8 mouse cellular contexts compared by ENCODE assay signal in the genomic region with DNA sequence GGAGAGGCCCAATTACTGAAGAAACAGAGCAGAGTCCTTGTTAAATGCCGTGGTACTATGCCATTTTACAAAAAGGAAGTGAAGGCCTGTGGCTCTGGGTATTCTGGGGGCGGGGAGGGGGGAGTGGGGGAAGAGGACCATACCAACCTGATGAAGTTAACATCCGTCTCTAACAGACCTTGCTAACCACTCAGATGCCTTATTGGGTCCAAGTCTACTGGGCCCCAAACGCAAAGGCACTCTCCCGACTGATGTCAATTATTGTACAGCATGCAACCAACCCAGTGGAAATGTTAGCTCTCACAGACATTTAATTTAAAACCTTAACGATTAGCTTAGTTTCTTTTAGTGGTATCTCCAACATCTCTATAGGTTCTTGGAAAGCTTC. TPM values are rescaled to one million over a fixed set of nuclear protein-coding genes. Genes with fewer than 3 reads are reported as not detected.
DNase-seq lines count a peak whose midpoint lies in the region; ATAC-seq lines count a peak whose summit lies in the region.

No protein-coding gene starts in this region.

- no peaks in the 10 kb centered on the region for H3K36me3 ChIP-seq in liver, embryonic 13.5 days

- H3K4me1 ChIP-seq in liver, embryonic 13.5 days (replicated peaks): peaks cover 37% of the 10 kb centered on the region

- peak overlapping the region; percentile 89 for H3K9ac ChIP-seq in liver, embryonic 13.5 days

- H3K27ac ChIP-seq in liver, embryonic 13.5 days: no peak overlapping the region

- ATAC-seq in frontal cortex, adult (ENCODE audit: low TSS enrichment): peak; percentile 24; the same call in 1 of the 2 replicates
- ATAC-seq in liver, embryonic 13.5 days (ENCODE audit: low read depth): no peak

- peak overlapping the region; percentile 78 for H3K4me3 ChIP-seq in liver, embryonic 13.5 days (replicated peaks)

- 32% methylated on average over 6 of the region's 6 CpGs for WGBS in liver, embryonic 13.5 days (ENCODE audit: insufficient replicate concordance)

- no peak for DNase-seq in frontal cortex, postnatal 36 days (ENCODE audit: low spot score in 2 of 2)
- DNase-seq in spleen, postnatal 36 days (ENCODE audit: low spot score in 2 of 2): peak; percentile 18 to 41
- DNase-seq in spleen, postnatal 4 days (ENCODE audit: low spot score in 2 of 2): no peak
- DNase-seq in liver, embryonic 13.5 days: no peak
- no peak for DNase-seq in yolk sac, embryonic 10.5 days (ENCODE audit: low spot score)
- no peak for DNase-seq in adrenal gland, adult 2 months
- no peak for DNase-seq in kidney, postnatal 36 days

- H3K9me3 ChIP-seq in liver, embryonic 13.5 days (replicated peaks): no peaks in the 10 kb centered on the region

- 0 out of 2 replicates have a peak, but pooled peaks cover 16% of the 10 kb centered on the region for H3K27me3 ChIP-seq in liver, embryonic 13.5 days

- peak overlapping the region; percentile 98 for H3K4me2 ChIP-seq in liver, embryonic 13.5 days

RNA-seq across cellular contexts. Expression of gene Rnf130, which starts 0.7 kb away (rescaled TPM):
- polyA plus RNA-seq in liver, embryonic 13.5 days (2015; fragmentation: Nextera tagmentation; extraction: Ambion mirVana): 30.6 and 35.5 TPM in 2 replicates
- 100 to 1,000 TPM in 1 of 2 experiments, 10 to 100 TPM in 1; 78.9 to 102 TPM for total RNA-seq in adrenal gland, adult 2 months (2021)
- 114 and 129 TPM in 2 replicates for polyA plus RNA-seq in adrenal gland, adult 2 months (2012; rRNA removed)

Comparison
In these comparisons a context has a peak if more than half of its experiments do, and no peak if none do; other contexts are left out.
1. DNase-seq: peak in spleen, postnatal 36 days (2 of 2); none in frontal cortex, postnatal 36 days (0 of 2), spleen, postnatal 4 days (0 of 2), liver, embryonic 13.5 days (single experiment), yolk sac, embryonic 10.5 days (single experiment), adrenal gland, adult 2 months (single experiment) and kidney, postnatal 36 days (0 of 2).